Mouse (Mus musculus) macrophage (primary cell): ENCODE data around the gene Filip1. TPM values are rescaled to one million over a fixed set of nuclear protein-coding genes. Genes with fewer than 3 reads are reported as not detected.

Experiments
- H3K27ac ChIP-seq: fragments of 350-480 bp; formaldehyde crosslinking; 2 replicates; pipeline ENCODE4 v1.9.0; 2021
- H3K36me3 ChIP-seq: fragments of 350-480 bp; formaldehyde crosslinking; 2 replicates; pipeline ENCODE4 v1.9.0; 2021; ENCODE audit errors: inconsistent target
- H3K4me3 ChIP-seq: fragments of 350-480 bp; formaldehyde crosslinking; 2 replicates; pipeline ENCODE4 v1.9.0; 2021; ENCODE audit errors: inconsistent target
- H3K79me2 ChIP-seq: fragments of 350-480 bp; formaldehyde crosslinking; 2 replicates; pipeline ENCODE4 v1.9.0; 2021; ENCODE audit errors: inconsistent target
- WGBS: methylation state at CpG from one replicate; pipeline ENCODE4 v1.1.7; 2026; ENCODE audit warnings: inconsistent platforms; ENCODE audit not compliant: missing documents; 5-methylcytosine and 5-hydroxymethylcytosine counted together
- polyA plus RNA-seq: library from polyadenylated mRNA; stranded (reverse); fragments of 250-400 nt; gene quantifications from 3 replicates; pipeline ENCODE4 v1.2.4, GENCODE M21; 2018; ENCODE audit warnings: inconsistent platforms

Filip1 gene
- polyA plus RNA-seq, 1 experiment from 2014 or later, result not detected

DNA sequence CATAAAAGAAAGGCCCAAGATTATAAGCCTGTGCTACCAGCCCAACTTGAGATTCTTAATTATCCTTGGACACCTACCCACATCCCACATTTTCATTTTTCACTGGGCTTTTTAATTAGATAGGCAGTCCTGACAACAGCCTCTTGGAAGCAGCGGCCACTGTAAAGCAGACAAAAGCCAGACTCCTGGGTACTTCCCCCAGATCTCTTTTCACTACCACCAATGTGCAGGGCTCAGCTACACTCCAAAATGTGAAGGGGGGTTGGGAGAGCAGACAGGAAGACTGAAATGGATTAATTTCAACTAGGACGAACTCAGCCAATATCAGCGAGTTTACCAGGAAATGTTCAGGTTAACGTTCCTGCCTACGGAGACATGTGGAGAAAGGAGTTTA is 92.1 kb downstream of the Filip1 start:
- Histone ChIP-seq H3K27ac (no peak overlapping the region), H3K79me2 (no peaks in the 10 kb centered on the region), H3K4me3 (no peak overlapping the region), H3K36me3 (no peaks in the 10 kb centered on the region)
- WGBS, result 58% methylated on average over 5 of the region's 5 CpGs

DNA sequence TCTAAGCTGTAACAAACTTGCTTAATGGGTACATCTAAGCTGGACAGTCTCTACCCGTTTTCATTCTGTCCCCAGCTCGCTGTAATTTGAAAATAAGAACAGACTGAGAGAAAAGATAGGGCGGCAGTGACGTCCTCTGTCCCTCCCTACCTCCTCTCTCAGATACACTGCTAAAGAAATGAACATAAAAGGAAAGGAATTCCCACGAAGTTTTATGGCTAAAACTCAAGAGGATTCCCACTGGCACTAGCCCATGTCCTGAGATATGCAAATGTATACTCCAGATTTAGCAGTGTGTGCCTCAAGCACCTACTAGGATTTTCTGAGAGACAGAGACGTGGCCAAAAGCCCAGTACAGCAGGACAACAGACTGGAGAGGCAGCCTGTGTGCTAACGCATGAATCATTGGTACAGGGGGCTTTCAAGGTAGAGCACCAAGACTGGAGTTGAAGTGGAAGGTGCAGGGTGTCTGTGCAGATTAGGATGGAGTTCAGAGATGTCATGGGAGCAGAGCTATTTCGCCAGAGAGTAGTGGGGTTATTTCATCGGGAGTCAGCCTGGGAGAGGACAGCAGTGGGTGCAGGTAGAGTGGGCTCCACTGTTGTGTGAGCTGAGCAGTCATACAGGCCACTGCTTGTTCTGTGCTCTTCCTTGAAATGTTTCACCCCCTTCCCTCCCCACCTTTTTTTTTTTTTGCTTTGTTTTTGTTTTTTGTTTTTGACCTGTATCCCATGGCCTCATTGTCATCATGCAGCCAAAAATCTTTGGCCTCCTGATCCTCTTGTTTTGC is 92.7 kb downstream of the Filip1 start:
- H3K4me3 ChIP-seq, result no peak overlapping the region

DNA sequence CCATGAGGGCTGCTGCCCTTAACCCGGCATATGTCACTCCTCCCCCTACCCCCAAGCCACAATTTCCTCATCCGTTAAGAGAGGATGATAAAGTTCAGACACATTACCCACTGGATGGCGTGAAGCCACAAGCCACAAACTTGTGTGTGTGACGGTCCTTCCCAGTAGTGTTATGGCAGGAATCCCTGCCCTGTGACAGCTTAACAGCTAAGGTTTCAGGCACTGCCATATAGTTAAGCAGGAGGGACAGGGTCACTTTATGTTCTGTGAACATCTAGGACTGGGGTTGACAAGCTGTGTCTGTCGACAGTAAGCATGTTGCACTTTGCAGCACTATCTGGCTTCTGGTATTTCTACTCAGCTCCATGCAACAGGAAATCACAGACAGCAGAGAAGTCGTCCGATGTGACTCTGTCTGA is 93.3 kb downstream of the Filip1 start:
- WGBS, result 14% methylated on average over 7 of the region's 7 CpGs
- no peak overlapping the region for H3K4me3 ChIP-seq
- no peak overlapping the region for H3K27ac ChIP-seq

More for the DNA sequence above, 92.7 kb downstream of the Filip1 start:
- Histone ChIP-seq H3K27ac (no peak overlapping the region), H3K79me2 (no peaks in the 10 kb centered on the region), H3K36me3 (no peaks in the 10 kb centered on the region)
- WGBS, result 58% methylated on average over 9 of the region's 9 CpGs

DNA sequence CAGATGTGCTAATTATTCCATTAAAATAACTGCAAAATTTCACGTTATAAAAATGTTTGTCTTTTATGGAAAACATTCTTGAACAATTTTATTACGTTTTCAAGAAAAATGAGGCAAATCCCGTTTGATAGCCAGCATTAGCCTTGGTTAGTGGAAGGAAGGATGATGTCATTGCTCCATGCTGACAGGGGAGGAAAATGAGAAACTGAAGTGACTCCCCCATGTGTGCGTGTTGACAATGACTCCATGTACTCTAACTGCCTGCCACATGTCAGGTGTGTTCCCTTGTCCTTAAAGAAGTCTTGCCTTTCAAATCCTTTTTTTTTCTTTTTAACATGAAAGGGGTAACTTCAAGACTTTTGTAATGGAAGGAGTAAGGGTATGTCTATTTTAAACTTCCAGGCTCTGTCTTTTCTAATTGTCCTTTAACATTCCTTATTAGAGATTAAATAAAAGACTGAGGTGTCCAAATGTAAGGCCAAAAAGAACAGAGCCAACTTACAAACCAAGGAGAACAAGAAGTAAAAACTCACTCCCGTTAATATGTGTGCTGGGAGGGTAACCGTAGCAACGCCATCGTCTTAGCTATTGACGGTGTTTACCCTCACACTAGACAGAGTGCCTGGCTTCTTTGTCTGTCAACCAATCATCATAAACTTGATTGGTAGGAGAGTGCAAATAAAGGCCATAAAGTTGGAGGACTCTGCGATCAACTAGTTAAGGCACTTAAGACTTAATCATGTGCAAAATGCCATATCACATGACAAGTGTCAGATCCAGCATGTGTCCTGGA is 94.1 kb downstream of the Filip1 start:
- Histone ChIP-seq H3K4me3 (no peak overlapping the region), H3K27ac (no peak overlapping the region), H3K36me3 (no peaks in the 10 kb centered on the region), H3K79me2 (no peaks in the 10 kb centered on the region)
- WGBS, result 63% methylated on average over 10 of the region's 10 CpGs

More for the DNA sequence above, 93.3 kb downstream of the Filip1 start:
- H3K36me3 ChIP-seq, result no peaks in the 10 kb centered on the region
- H3K79me2 ChIP-seq, result no peaks in the 10 kb centered on the region

DNA sequence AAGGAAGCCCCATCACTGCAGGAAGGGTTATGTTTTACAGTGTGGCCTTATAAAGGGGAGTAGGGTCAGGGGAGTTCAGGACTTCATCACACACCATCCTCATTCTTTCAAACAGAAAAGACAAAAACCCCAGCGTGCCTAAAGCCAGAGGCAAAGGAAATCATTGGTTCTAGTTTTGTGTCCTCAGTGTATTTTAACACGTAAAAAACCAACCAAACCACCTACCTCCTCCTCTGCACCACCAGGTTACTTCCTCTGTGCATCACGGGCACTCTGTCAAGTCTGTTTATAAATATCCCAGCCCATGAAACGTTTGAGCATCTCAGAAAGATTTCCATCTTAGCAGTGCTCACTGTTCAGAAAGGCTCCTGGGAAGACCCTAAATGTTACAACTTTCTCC is 98.4 kb downstream of the Filip1 start:
- H3K79me2 ChIP-seq, result no peaks in the 10 kb centered on the region
- WGBS, result 15% methylated on average over 4 of the region's 4 CpGs
- H3K4me3 ChIP-seq, result no peak overlapping the region
- H3K36me3 ChIP-seq, result no peaks in the 10 kb centered on the region
- H3K27ac ChIP-seq, result no peak overlapping the region

DNA sequence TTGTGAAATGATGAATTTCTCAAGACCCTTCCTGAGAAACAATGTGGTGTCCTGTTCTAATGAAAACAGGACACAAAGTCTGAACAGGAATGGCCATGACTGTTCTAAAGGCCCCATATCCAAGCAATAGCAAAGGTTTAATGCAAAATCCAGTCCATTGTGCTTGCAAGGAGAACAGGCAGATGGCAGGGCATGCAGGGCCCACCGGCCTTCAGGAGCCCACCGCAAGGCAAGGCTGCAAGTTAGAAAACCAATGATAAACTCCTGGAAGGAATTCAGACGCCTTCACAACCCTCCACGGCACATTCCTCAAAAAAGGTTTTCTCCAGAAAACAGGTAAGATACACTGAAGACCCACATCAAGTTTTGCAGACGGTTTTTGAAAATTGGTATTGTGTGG is 99.7 kb downstream of the Filip1 start:
- no peak overlapping the region for H3K27ac ChIP-seq
- no peak overlapping the region for H3K4me3 ChIP-seq
- no peaks in the 10 kb centered on the region for H3K36me3 ChIP-seq
- 89% methylated on average over 5 of the region's 5 CpGs for whole genome bisulfite sequencing
- H3K79me2 ChIP-seq, result no peaks in the 10 kb centered on the region

DNA sequence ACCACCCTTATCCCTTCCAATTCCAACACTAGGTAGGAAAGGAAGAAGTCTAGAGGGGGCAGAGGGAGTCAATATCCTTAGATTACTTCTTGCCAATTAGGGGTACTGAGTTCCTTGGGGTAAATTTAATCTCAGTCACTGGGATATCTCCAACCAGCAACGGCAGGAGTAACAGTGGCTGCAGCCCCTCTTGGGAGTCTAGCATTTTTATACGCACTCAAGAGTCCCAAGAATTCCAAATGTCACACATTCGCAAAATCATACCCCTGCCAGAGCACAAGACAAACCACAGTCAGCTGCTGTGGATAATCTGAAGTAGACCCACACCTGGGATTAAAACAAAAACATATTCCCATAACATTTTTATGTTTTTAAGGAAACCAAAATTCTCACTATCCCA is 102.5 kb downstream of the Filip1 start:
- WGBS, result 98% methylated on average over 3 of the region's 3 CpGs
- Histone ChIP-seq H3K4me3 (no peak overlapping the region), H3K36me3 (no peaks in the 10 kb centered on the region), H3K79me2 (no peaks in the 10 kb centered on the region), H3K27ac (no peak overlapping the region)

DNA sequence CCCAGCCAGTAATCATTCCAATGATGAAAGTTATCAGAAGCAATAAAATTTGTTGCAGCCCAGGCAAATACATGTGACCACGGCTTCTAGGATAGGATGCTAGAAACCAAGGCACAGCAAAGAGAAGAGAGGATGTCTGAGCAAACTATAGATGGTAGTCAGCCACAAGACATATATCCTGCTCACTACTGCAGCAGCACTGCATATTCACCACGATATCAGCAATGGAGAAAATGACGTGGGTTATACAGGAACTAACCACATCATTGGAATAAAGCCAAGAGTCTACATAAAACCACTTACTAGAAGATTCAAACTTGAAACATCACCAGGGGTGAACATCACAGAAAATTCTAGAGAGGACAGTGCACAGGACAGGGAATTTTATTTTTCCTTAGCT is 113.8 kb downstream of the Filip1 start:
- no peak overlapping the region for H3K27ac ChIP-seq
- H3K79me2 ChIP-seq, result no peaks in the 10 kb centered on the region
- no peak overlapping the region for H3K4me3 ChIP-seq
- 26% methylated on average over 3 of the region's 3 CpGs for WGBS
- no peaks in the 10 kb centered on the region for H3K36me3 ChIP-seq

DNA sequence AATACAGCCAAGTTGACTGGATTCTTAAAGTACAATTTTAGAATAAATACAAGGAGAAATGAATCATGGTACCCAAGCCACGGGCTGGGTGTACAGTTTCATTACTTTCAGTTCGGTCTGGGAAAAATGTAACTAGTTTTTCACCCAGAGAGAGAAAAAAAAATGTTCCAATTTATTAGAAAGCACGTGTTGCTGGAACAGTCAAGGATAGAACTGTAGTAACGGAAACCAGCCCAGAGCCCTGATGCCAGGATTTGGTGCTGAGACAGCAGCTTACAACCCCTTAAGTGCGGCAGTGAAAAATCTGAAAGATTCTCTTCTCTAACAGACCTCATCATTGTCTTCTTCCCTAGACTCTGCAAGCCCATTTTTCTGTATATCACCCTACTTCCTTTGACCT is 118.0 kb downstream of the Filip1 start:
- Histone ChIP-seq H3K27ac (no peak overlapping the region), H3K36me3 (no peaks in the 10 kb centered on the region), H3K4me3 (no peak overlapping the region), H3K79me2 (no peaks in the 10 kb centered on the region)
- 77% methylated on average over 5 of the region's 5 CpGs for WGBS

DNA sequence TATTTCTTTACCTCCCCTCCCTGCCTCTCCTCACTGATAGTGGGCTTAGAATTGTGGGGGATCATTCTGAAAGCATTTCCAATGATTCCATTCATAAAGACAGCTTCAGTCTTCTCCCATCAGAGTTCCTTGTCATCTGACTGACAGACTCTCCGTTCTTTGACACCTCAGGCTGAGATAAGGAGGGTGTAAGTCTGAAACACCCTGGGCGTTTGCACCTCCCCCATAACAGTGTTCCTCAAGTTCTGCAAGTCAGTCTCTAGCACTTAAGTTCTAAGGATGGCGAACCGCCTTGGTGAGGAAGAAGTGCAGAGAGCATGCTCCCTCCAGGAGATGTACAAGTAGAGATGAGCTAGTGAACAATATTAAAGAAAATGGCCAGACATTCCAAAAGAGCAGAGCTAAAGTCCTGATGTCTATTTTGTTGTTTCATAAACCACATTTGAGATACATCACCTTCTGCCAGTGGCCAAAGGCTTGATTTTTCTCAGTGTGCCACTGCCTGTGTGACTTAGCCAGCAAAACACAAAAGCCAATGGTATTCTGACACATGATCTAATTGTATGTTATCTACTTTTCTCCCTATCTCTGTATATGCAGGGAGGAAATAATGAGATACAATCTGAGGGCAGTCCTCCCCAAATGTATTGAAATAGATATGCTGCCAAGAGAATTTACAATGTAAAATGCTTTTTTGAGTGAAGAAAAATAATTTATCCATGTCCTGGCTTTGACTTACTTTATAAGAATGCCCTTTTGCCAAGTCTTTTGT is 118.6 kb downstream of the Filip1 start:
- WGBS, result 86% methylated on average over 4 of the region's 4 CpGs
- no peaks in the 10 kb centered on the region for H3K36me3 ChIP-seq
- H3K4me3 ChIP-seq, result no peak overlapping the region

DNA sequence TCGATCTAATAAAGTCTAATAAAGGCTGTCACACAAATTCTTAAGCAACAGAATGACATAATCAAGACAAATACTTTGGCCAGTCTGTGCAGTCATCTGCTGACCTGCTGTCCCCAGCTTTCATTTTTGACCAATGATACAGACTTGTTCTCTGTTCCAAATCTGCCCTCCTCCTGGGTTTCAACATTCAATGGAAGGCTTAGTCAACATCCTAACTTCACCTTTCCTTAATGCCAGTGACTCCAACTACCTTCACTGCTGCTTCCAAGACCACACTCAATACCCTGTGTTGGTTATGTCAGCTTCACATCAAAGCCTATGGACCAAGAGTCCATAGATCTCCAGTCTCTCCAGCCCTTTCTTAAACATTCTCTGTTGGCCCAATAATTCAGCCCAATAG is 120.5 kb downstream of the Filip1 start:
- Histone ChIP-seq H3K4me3 (no peak overlapping the region), H3K36me3 (no peaks in the 10 kb centered on the region), H3K27ac (no peak overlapping the region), H3K79me2 (no peaks in the 10 kb centered on the region)
- 100% methylated on average over 1 of the region's 1 CpGs for WGBS

More for the DNA sequence above, 118.6 kb downstream of the Filip1 start:
- no peaks in the 10 kb centered on the region for H3K79me2 ChIP-seq
- H3K27ac ChIP-seq, result no peak overlapping the region

DNA sequence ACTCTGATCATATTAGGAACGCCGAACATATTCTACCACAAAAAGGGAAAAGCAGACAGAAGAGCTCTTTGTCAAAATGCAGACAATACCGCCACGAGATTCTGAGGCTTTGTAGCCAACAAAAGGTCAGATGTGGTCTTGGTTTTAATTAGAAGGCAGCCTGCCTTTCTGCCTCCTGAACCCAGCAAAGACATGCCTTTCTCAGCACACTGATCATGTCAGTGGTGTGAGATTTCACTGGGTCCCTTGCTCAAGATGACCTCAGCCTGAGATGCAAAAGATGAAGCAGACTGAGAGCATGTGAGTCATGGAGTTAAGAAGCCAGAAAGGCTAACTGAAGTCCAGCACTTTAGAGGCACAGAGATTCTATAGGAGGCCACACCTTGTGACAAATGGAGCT is 122.2 kb downstream of the Filip1 start:
- WGBS, result 89% methylated on average over 4 of the region's 4 CpGs
- H3K79me2 ChIP-seq, result no peaks in the 10 kb centered on the region
- H3K36me3 ChIP-seq, result no peaks in the 10 kb centered on the region
- H3K4me3 ChIP-seq, result no peak overlapping the region
- no peak overlapping the region for H3K27ac ChIP-seq

DNA sequence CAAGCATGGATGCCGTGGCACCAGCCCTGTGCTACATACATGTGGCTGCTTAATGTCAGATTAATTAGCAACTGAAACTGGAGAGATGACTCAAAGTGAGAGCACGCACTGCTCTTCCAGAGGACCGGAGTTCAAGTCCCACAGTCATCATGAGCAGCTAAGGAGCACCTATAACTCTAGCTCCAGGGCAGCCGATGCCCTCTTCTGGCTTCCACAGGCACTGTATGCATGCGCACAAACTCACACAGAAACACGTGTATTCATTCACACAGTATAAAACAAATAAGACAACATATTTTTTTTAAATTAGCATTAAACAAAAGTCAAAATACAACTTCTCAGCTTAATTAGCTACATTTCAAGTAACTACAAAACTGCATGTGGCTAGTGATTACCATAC is 123.5 kb downstream of the Filip1 start:
- H3K36me3 ChIP-seq, result no peaks in the 10 kb centered on the region
- no peak overlapping the region for H3K4me3 ChIP-seq
- H3K79me2 ChIP-seq, result no peaks in the 10 kb centered on the region
- 92% methylated on average over 6 of the region's 6 CpGs for WGBS
- H3K27ac ChIP-seq, result no peak overlapping the region

DNA sequence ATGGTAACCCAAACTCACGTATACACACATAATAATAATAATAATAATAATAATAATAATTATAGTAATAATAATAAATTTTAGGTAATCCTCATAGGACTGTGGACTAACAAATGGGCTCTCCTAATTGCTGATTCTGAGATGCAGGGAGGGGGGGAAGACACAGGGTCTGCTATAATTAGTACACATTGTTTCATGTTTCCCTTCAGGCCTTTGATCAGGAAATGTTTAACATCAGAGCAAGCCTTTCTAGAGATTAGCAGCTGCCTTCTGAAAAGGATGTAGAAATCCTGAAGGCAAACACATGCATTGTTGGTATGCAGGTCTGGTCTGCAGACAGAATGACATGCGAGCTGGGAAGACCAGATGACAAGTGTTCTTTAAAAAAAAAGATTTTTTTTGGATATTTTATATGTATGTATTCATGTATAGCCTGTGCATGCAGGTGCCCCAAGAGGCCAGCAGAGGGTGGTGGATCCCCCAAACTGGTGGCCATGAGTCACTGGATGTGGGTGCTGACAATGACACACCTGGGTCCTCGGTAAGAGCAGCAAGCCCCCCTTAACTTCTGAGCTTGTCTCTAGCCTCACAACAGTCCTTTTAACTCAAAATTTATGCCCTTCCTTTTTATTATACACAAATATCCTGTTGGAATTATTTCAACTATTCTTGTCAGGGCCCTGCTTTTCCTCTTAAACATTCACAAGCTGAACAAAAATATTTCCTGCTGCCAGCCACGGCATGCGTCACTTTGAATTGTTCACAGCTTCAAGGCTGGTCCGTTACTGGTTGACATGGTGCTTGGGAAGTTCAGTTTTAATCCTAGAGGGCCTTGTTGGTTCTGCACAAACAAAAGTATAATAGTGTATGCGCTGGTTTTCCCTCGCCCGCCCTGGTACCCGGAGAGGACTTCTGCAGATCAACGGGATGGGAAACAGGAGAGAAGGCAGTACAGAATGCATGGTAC is 127.1 kb downstream of the Filip1 start:
- Histone ChIP-seq H3K79me2 (no peaks in the 10 kb centered on the region), H3K4me3 (no peak overlapping the region), H3K27ac (no peak overlapping the region), H3K36me3 (no peaks in the 10 kb centered on the region)
- WGBS, result 73% methylated on average over 10 of the region's 11 CpGs
